Mouse (Mus musculus) liver, embryonic 12.5 days (tissue): ENCODE results near the gene Trmt44. TPM values are rescaled to one million over a fixed set of nuclear protein-coding genes. Genes with fewer than 3 reads are reported as not detected.

ENCODE experiments used
- ATAC-seq: fragments of 200-750 bp; cut with Nextera tagmentation; 2 replicates; pipeline ENCODE4 v1.8.0; 2017; ENCODE audit warnings: moderate number of reproducible peaks, mild to moderate bottlenecking, moderate library complexity
- H3K27ac ChIP-seq: fragments of 300-500 bp; sonication (generic); 2 replicates; pipeline ENCODE4 v1.5.1; 2016; ENCODE audit warnings: mild to moderate bottlenecking
- H3K27me3 ChIP-seq: fragments of 300-500 bp; sonication (generic); replicated peaks from 2 replicates; pipeline ENCODE4 v1.6.1; 2016; ENCODE audit warnings: mild to moderate bottlenecking, moderate library complexity
- H3K36me3 ChIP-seq: fragments of 300-500 bp; sonication (generic); 2 replicates; pipeline ENCODE4 v1.6.1; 2016; ENCODE audit warnings: mild to moderate bottlenecking, moderate library complexity
- H3K4me1 ChIP-seq: fragments of 300-500 bp; sonication (generic); 2 replicates; pipeline ENCODE4 v1.6.1; 2016
- H3K4me2 ChIP-seq: fragments of 300-500 bp; sonication (generic); 2 replicates; pipeline ENCODE4 v1.6.1; 2016; ENCODE audit warnings: mild to moderate bottlenecking, moderate library complexity
- H3K4me3 ChIP-seq: fragments of 300-500 bp; sonication (generic); 2 replicates; pipeline ENCODE4 v1.5.1; 2016; ENCODE audit warnings: mild to moderate bottlenecking, moderate library complexity
- H3K9ac ChIP-seq: fragments of 300-500 bp; sonication (generic); 2 replicates; pipeline ENCODE4 v1.6.1; 2016; ENCODE audit warnings: mild to moderate bottlenecking, moderate library complexity
- H3K9me3 ChIP-seq: fragments of 300-500 bp; sonication (generic); replicated peaks from 2 replicates; pipeline ENCODE4 v1.6.1; 2016; ENCODE audit warnings: mild to moderate bottlenecking, moderate library complexity
- WGBS: fragments of 180-500 bp; shearing (Covaris S2); methylation state at CpG from one replicate; pipeline ENCODE4 v1.1.7; 2016; ENCODE audit not compliant: insufficient replicate concordance; 5-methylcytosine and 5-hydroxymethylcytosine counted together
- polyA plus RNA-seq: library from polyadenylated mRNA; unstranded; fragments of >200 nt; fragmentation: Nextera tagmentation; extraction: Ambion mirVana; gene quantifications from 2 replicates; pipeline ENCODE4 v1.2.1, GENCODE M21; 2016

Trmt44 gene
- polyA plus RNA-seq, 1 experiment from 2014 or later: 5.0 TPM

GRCm38 (mm10) chr5:35559447-35559846 is 15.4 kb downstream of the Trmt44 start:
- Histone ChIP-seq H3K4me3 (no peak overlapping the region), H3K9ac (no peak overlapping the region), H3K27me3 (no peaks in the 10 kb centered on the region), H3K4me1 (peaks cover 12% of the 10 kb centered on the region), H3K36me3 (peaks cover 91% of the 10 kb centered on the region), H3K9me3 (no peaks in the 10 kb centered on the region), H3K4me2 (no peak overlapping the region), H3K27ac (peak overlapping the region; percentile 15)
- WGBS: 62% methylated on average over 8 of the region's 8 CpGs
- ATAC-seq: no peak

- Histone ChIP-seq H3K4me3 (no peak overlapping the region), H3K4me2 (no peak overlapping the region), H3K36me3 (peaks cover 77% of the 10 kb centered on the region), H3K27ac (no peak overlapping the region), H3K27me3 (no peaks in the 10 kb centered on the region), H3K4me1 (peaks cover 12% of the 10 kb centered on the region), H3K9me3 (no peaks in the 10 kb centered on the region), H3K9ac (no peak overlapping the region)
- 77% methylated on average over 13 of the region's 13 CpGs for WGBS
- ATAC-seq: no peak
Observed at GRCm38 (mm10) chr5:35557946-35558621, 16.8 kb downstream of the Trmt44 start.

GRCm38 (mm10) chr5:35556393-35556792 is 18.5 kb downstream of the Trmt44 start:
- Histone ChIP-seq H3K36me3 (peaks cover 60% of the 10 kb centered on the region), H3K9me3 (no peaks in the 10 kb centered on the region), H3K4me2 (no peak overlapping the region), H3K4me3 (no peak overlapping the region), H3K27ac (no peak overlapping the region), H3K9ac (no peak overlapping the region), H3K4me1 (peaks cover 12% of the 10 kb centered on the region), H3K27me3 (no peaks in the 10 kb centered on the region)
- WGBS: 59% methylated on average over 7 of the region's 7 CpGs
- ATAC-seq: no peak

GRCm38 (mm10) chr5:35552838-35553539 is 21.9 kb downstream of the Trmt44 start:
- H3K4me2 ChIP-seq: no peak overlapping the region
- H3K4me3 ChIP-seq: no peak overlapping the region
- H3K27me3 ChIP-seq: no peaks in the 10 kb centered on the region
- peaks cover 30% of the 10 kb centered on the region for H3K36me3 ChIP-seq
- peaks cover under 1% of the 10 kb centered on the region; the same call in 1 of the 2 replicates for H3K4me1 ChIP-seq
- no peak overlapping the region for H3K27ac ChIP-seq
- H3K9me3 ChIP-seq: no peaks in the 10 kb centered on the region
- ATAC-seq: no peak
- WGBS: 74% methylated on average over 4 of the region's 4 CpGs
- H3K9ac ChIP-seq: no peak overlapping the region

- H3K4me2 ChIP-seq: no peak overlapping the region
- ATAC-seq: no peak
- H3K27me3 ChIP-seq: no peaks in the 10 kb centered on the region
- H3K9ac ChIP-seq: no peak overlapping the region
- no peaks in the 10 kb centered on the region for H3K9me3 ChIP-seq
- WGBS: 37% methylated on average over 7 of the region's 7 CpGs
- H3K27ac ChIP-seq: no peak overlapping the region
- peaks cover 21% of the 10 kb centered on the region for H3K36me3 ChIP-seq
- no peaks in the 10 kb centered on the region for H3K4me1 ChIP-seq
- H3K4me3 ChIP-seq: no peak overlapping the region
Observed at GRCm38 (mm10) chr5:35551855-35552837, 22.7 kb downstream of the Trmt44 start.

- no peaks in the 10 kb centered on the region for H3K9me3 ChIP-seq
- H3K27ac ChIP-seq: no peak overlapping the region
- 0 out of 2 replicates have a peak, but pooled peaks cover 2% of the 10 kb centered on the region for H3K4me1 ChIP-seq
- no peak overlapping the region for H3K4me3 ChIP-seq
- H3K4me2 ChIP-seq: no peak overlapping the region
- no peaks in the 10 kb centered on the region for H3K36me3 ChIP-seq
- no peak for ATAC-seq
- no peak overlapping the region for H3K9ac ChIP-seq
- H3K27me3 ChIP-seq: no peaks in the 10 kb centered on the region
Observed at GRCm38 (mm10) chr5:35546127-35546526, 28.7 kb downstream of the Trmt44 start.

- no peak overlapping the region for H3K27ac ChIP-seq
- 50% methylated on average over 4 of the region's 4 CpGs for WGBS
- no peak for ATAC-seq
Observed at GRCm38 (mm10) chr5:35541059-35541790, 33.6 kb downstream of the Trmt44 start.

GRCm38 (mm10) chr5:35540555-35540954 is 34.3 kb downstream of the Trmt44 start:
- no peak for ATAC-seq
- no peaks in the 10 kb centered on the region for H3K4me1 ChIP-seq
- H3K4me2 ChIP-seq: no peak overlapping the region
- no peak overlapping the region for H3K27ac ChIP-seq
- H3K4me3 ChIP-seq: no peak overlapping the region
- H3K9me3 ChIP-seq: no peaks in the 10 kb centered on the region
- no peak overlapping the region for H3K9ac ChIP-seq
- no peaks in the 10 kb centered on the region for H3K36me3 ChIP-seq
- WGBS: 46% methylated on average over 5 of the region's 5 CpGs
- no peaks in the 10 kb centered on the region for H3K27me3 ChIP-seq

More at GRCm38 (mm10) chr5:35541059-35541790, 33.6 kb downstream of the Trmt44 start:
- Histone ChIP-seq H3K9me3 (no peaks in the 10 kb centered on the region), H3K4me1 (no peaks in the 10 kb centered on the region), H3K4me2 (no peak overlapping the region), H3K27me3 (no peaks in the 10 kb centered on the region), H3K9ac (no peak overlapping the region), H3K4me3 (no peak overlapping the region), H3K36me3 (no peaks in the 10 kb centered on the region)

GRCm38 (mm10) chr5:35539576-35539975 is 35.3 kb downstream of the Trmt44 start:
- Histone ChIP-seq H3K27ac (no peak overlapping the region), H3K9me3 (no peaks in the 10 kb centered on the region), H3K9ac (no peak overlapping the region), H3K4me2 (no peak overlapping the region), H3K27me3 (no peaks in the 10 kb centered on the region), H3K4me3 (no peak overlapping the region), H3K4me1 (no peaks in the 10 kb centered on the region), H3K36me3 (no peaks in the 10 kb centered on the region)
- 46% methylated on average over 4 of the region's 4 CpGs for WGBS
- ATAC-seq: no peak

GRCm38 (mm10) chr5:35538022-35538421 is 36.8 kb downstream of the Trmt44 start:
- Histone ChIP-seq H3K9me3 (no peaks in the 10 kb centered on the region), H3K4me2 (no peak overlapping the region), H3K9ac (no peak overlapping the region), H3K4me1 (no peaks in the 10 kb centered on the region), H3K27me3 (no peaks in the 10 kb centered on the region), H3K36me3 (no peaks in the 10 kb centered on the region), H3K27ac (no peak overlapping the region), H3K4me3 (no peak overlapping the region)
- ATAC-seq: no peak
- WGBS: 61% methylated on average over 3 of the region's 3 CpGs

GRCm38 (mm10) chr5:35537474-35537873 is 37.4 kb downstream of the Trmt44 start:
- Histone ChIP-seq H3K9me3 (no peaks in the 10 kb centered on the region), H3K27me3 (no peaks in the 10 kb centered on the region), H3K9ac (no peak overlapping the region), H3K36me3 (no peaks in the 10 kb centered on the region), H3K4me1 (no peaks in the 10 kb centered on the region), H3K4me2 (no peak overlapping the region), H3K27ac (no peak overlapping the region), H3K4me3 (no peak overlapping the region)
- 35% methylated on average over 1 of the region's 1 CpGs for WGBS
- no peak for ATAC-seq
